16 mouse cellular contexts compared by ENCODE assay signal in the genomic region with DNA sequence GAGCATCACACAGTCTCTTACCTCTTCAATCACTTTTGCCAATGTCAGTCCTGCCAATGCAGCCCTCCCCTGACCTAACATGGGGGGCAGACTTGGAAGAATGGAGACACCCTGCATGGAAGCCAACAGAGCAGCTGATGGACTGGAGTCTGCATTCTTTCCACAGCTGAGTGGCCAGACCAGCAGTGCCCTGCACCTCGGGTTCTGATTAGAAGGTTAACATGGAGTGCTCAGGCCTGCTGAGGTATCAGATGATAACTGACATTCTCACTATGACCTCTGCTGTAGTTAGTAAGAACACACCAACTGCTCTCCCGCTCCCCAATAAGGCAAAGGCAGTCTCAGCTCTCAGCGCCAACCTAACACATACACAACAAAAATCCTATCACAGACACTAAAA. TPM values are rescaled to one million over a fixed set of nuclear protein-coding genes. Genes with fewer than 3 reads are reported as not detected.
DNase-seq lines count a peak whose midpoint lies in the region; ATAC-seq and TF ChIP-seq lines count a peak whose summit lies in the region.
"Had no signal": no experiment of that assay in that cellular context is flagged by ENCODE, and none has a peak within 500 bp of the region (broad histone marks: within the 10 kb centered on the region; RNA-seq: fewer than 3 reads in every experiment).

No protein-coding gene starts in this region.

- peak; percentile 80; the same call in 1 of the 2 replicates for ATAC-seq in heart, embryonic 15.5 days (replicated peaks; ENCODE audit: insufficient number of reproducible peaks, insufficient read depth, low FRiP score, low read depth)
- ATAC-seq: intestine, postnatal 0 days; midbrain, embryonic 13.5 days had no signal

- no peaks in the 10 kb centered on the region for H3K9me3 ChIP-seq in heart, embryonic 15.5 days (replicated peaks)
- H3K9me3 ChIP-seq: hindbrain, embryonic 12.5 days; limb, embryonic 10.5 days; liver, embryonic 13.5 days; midbrain, embryonic 13.5 days; stomach, embryonic 15.5 days had no signal

- H3K4me1 ChIP-seq in heart, embryonic 15.5 days (replicated peaks) = peaks cover 7% of the 10 kb centered on the region; the same call in 1 of the 2 replicates
- H3K4me1 ChIP-seq: hindbrain, embryonic 12.5 days; limb, embryonic 10.5 days; stomach, embryonic 15.5 days had no signal

- H3K27ac ChIP-seq in heart, embryonic 15.5 days = peak overlapping the region; percentile 88
- H3K27ac ChIP-seq: hindbrain, embryonic 12.5 days; limb, embryonic 10.5 days; liver, embryonic 13.5 days; midbrain, embryonic 13.5 days; stomach, embryonic 15.5 days had no signal

- peaks cover 47% of the 10 kb centered on the region for H3K79me2 ChIP-seq in myocyte (ENCODE audit: control insufficient read depth, insufficient read depth)

- no peak for TF ChIP-seq POLR2A in myocyte (IDR thresholded peaks at IDR 0.05; ENCODE audit: insufficient read length, low read depth)

- no peak overlapping the region for H3K4me3 ChIP-seq in heart, embryonic 15.5 days
- no peak overlapping the region for H3K4me3 ChIP-seq in myocyte
- H3K4me3 ChIP-seq: hindbrain, embryonic 12.5 days; limb, embryonic 10.5 days; liver, embryonic 13.5 days; midbrain, embryonic 13.5 days; stomach, embryonic 15.5 days had no signal

- peaks cover 12% of the 10 kb centered on the region for H3K36me3 ChIP-seq in heart, embryonic 15.5 days
- no peaks in the 10 kb centered on the region for H3K36me3 ChIP-seq in myocyte (ENCODE audit: control insufficient read depth, insufficient read depth)

- H3ac ChIP-seq in myocyte (ENCODE audit: control insufficient read depth, insufficient read length) = no peak overlapping the region

- H3K9ac ChIP-seq in heart, embryonic 15.5 days = no peak overlapping the region
- H3K9ac ChIP-seq: hindbrain, embryonic 12.5 days; liver, embryonic 13.5 days; midbrain, embryonic 13.5 days; stomach, embryonic 15.5 days had no signal

- no peaks in the 10 kb centered on the region for H3K27me3 ChIP-seq in heart, embryonic 15.5 days
- H3K27me3 ChIP-seq in myocyte (ENCODE audit: control insufficient read depth, insufficient read depth, insufficient read length) = no peaks in the 10 kb centered on the region
- H3K27me3 ChIP-seq: hindbrain, embryonic 12.5 days; liver, embryonic 13.5 days; midbrain, embryonic 13.5 days; stomach, embryonic 15.5 days had no signal

- 43% methylated on average over 3 of the region's 3 CpGs for WGBS in heart, embryonic 15.5 days

- peak overlapping the region; percentile 13; the same call in 1 of the 2 replicates for H3K4me2 ChIP-seq in heart, embryonic 15.5 days
- no peak overlapping the region for H3K4me2 ChIP-seq in myocyte (ENCODE audit: low read depth)
- H3K4me2 ChIP-seq: hindbrain, embryonic 12.5 days; liver, embryonic 13.5 days; midbrain, embryonic 13.5 days; stomach, embryonic 15.5 days had no signal

- peak; percentile 19 to 36 for DNase-seq in kidney, adult 8-10 months
- DNase-seq in kidney, postnatal 4 days = no peak
- DNase-seq in heart, adult 11 months = peak; percentile 98
- DNase-seq in retina, embryonic 14.5 days (ENCODE audit: low spot score) = no peak
- DNase-seq in urinary bladder, adult 18-20 months (ENCODE audit: low spot score in 2 of 2) = no peak
- DNase-seq: adrenal gland, postnatal 10 days; liver, embryonic 13.5 days; lung, postnatal 10 days; thymus, postnatal 36 days had no signal

TF ChIP-seq in myocyte, 11 proteins besides CTCF, POLR2A, EP300 and RAD21:
- TF ChIP-seq MYOD1 (IDR thresholded peaks at IDR 0.05; ENCODE audit: control insufficient read depth in 1 of 3, insufficient read length in 2 of 3, low read depth in 2 of 3) (peak in 2 of 3 experiments; percentile 57 to 63), MYOG (IDR thresholded peaks at IDR 0.05; ENCODE audit: control insufficient read depth in 1 of 3, insufficient read depth in 1 of 3, insufficient read length in 2 of 3, low read depth in 2 of 3) (peak in 2 of 3 experiments; percentile 18 to 81), POLR2AphosphoS2 (IDR thresholded peaks at IDR 0.05; ENCODE audit: insufficient read length, low read depth) (no peak), SRF (IDR thresholded peaks at IDR 0.05; ENCODE audit: control insufficient read depth, insufficient read length, low read depth) (peak; percentile 28)
TF ChIP-seq in myocyte: peak in this region for 3.

RNA-seq across cellular contexts. Expression of a gene that starts 8.3 kb away (rescaled TPM):
- polyA plus RNA-seq in heart, embryonic 15.5 days (2015; fragmentation: Nextera tagmentation; extraction: Ambion mirVana) = 21.8 and 26.3 TPM in 2 replicates
- polyA plus RNA-seq in myocyte (2012; fragmentation: generic; extraction: Trizol) = 17.8 TPM

RNA-seq across cellular contexts. Expression of a gene that starts 37.0 kb away (rescaled TPM):
- polyA plus RNA-seq in heart, embryonic 15.5 days (2015; fragmentation: Nextera tagmentation; extraction: Ambion mirVana) = 11.0 and 13.4 TPM in 2 replicates
- 5.7 TPM for polyA plus RNA-seq in myocyte (2012; fragmentation: generic; extraction: Trizol)

Comparison
In these comparisons a context has a peak if more than half of its experiments do, and no peak if none do; other contexts are left out.
1. DNase-seq: peak in kidney, adult 8-10 months (2 of 2) and heart, adult 11 months (single experiment); none in kidney, postnatal 4 days (0 of 2), retina, embryonic 14.5 days (single experiment) and urinary bladder, adult 18-20 months (0 of 2).